11 mouse cellular contexts compared by ENCODE assay signal in the genomic region with DNA sequence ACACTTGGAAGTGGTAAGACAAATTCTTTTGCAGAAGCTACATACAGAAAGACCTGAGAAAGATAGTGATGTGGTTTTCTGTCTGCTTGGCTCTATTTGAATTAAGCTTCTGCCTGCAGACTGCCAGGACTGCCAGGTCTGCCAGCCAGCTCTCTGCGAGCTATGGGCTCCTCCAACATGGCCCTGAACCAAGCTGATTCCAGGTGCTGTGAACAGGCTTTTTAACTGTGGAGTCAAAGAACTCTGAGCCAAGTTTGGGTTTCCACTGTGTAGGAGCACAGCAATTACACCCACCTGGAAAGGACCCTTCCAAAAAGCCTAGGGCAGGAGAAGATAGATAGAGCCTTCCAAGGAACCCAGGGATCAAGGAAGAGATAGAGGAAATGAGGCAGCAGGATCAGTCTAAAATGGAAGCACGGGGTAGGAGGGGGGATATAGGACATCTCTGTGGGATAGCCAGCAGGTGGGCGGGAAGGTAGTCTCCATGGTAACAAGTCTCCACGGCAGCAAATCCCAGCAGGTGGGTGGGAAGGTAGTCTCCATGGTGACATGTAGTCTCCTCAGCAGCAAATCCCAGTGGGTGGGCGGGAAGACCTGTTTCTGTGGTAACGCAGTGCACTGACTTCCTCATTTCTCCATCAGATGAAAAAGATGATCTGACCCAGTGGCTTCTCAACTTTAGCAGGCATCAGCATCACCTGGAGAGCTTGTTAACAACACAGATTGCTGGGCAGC. TPM values are rescaled to one million over a fixed set of nuclear protein-coding genes. Genes with fewer than 3 reads are reported as not detected.
DNase-seq lines count a peak whose midpoint lies in the region; ATAC-seq and TF ChIP-seq lines count a peak whose summit lies in the region.
"Had no signal": no experiment of that assay in that cellular context is flagged by ENCODE, and none has a peak within 500 bp of the region (broad histone marks: within the 10 kb centered on the region; RNA-seq: fewer than 3 reads in every experiment).

No protein-coding gene starts in this region.

- peak; percentile 35 for DNase-seq in CH12.LX (ENCODE audit: extremely low read depth)
- DNase-seq in hindbrain, embryonic 14.5 days (ENCODE audit: low spot score): no peak
- peak; percentile 90 for DNase-seq in midbrain, embryonic 11.5 days (ENCODE audit: low spot score, missing footprints)
- DNase-seq in heart, adult 8-10 months (ENCODE audit: low spot score): no peak
- no peak for DNase-seq in adrenal gland, adult 8-10 months
- no peak for DNase-seq in heart, adult 9 months (ENCODE audit: low spot score in 2 of 2)

- TF ChIP-seq POLR2A in CH12.LX (IDR thresholded peaks at IDR 0.05; ENCODE audit: low read depth, low read length): no peak
- TF ChIP-seq POLR2A in cortical plate, adult 2 months (IDR thresholded peaks at IDR 0.05; ENCODE audit: extremely low read depth, insufficient read depth, low read length): peak; percentile 32; the same call in 1 of the 2 replicates

- H3K36me3 ChIP-seq in CH12.LX (replicated peaks in 1 of 2; ENCODE audit: control insufficient read depth in 1 of 2, insufficient read depth in 1 of 2, low read length in 1 of 2): peaks cover 3 to 26% of the 10 kb centered on the region in 2 experiments
- peaks cover 79% of the 10 kb centered on the region for H3K36me3 ChIP-seq in hindbrain, embryonic 14.5 days (replicated peaks; ENCODE audit: control insufficient read depth, insufficient read depth)
- no peaks in the 10 kb centered on the region for H3K36me3 ChIP-seq in midbrain, embryonic 11.5 days (ENCODE audit: control insufficient read depth, insufficient read depth, low read length)

- TF ChIP-seq RAD21 in CH12.LX (IDR thresholded peaks at IDR 0.05; ENCODE audit: low read depth, low read length): no peak

- H3K27ac ChIP-seq in CH12.LX (ENCODE audit: insufficient read depth, low read depth): no peak overlapping the region
- H3K27ac ChIP-seq in cortical plate, adult 2 months (ENCODE audit: insufficient read depth, low read length): 0 out of 2 replicates have a peak overlapping the region, but pooled peaks have one; percentile 8
- H3K27ac ChIP-seq in hindbrain, embryonic 14.5 days: no peak overlapping the region
- no peak overlapping the region for H3K27ac ChIP-seq in midbrain, embryonic 11.5 days (ENCODE audit: low read depth, low read length)
- H3K27ac ChIP-seq: limb, embryonic 13.5 days had no signal

- H3K79me2 ChIP-seq in CH12.LX (replicated peaks; ENCODE audit: control insufficient read depth, extremely low read depth, insufficient read depth, poor library complexity, severe bottlenecking): no peaks in the 10 kb centered on the region

- TF ChIP-seq CTCF in CH12.LX (conservative IDR thresholded peaks at IDR 0.05 in 1 of 2, IDR thresholded peaks at IDR 0.05 in 1 of 2; ENCODE audit: low read depth in 2 of 2, low read length in 2 of 2): no peak
- no peak for TF ChIP-seq CTCF in cortical plate, adult 2 months (IDR thresholded peaks at IDR 0.05; ENCODE audit: extremely low read depth, insufficient read depth, low read length)

- no peak for TF ChIP-seq EP300 in CH12.LX (IDR thresholded peaks at IDR 0.05; ENCODE audit: low read length)

- H3K27me3 ChIP-seq in CH12.LX (replicated peaks): no peaks in the 10 kb centered on the region
- no peaks in the 10 kb centered on the region for H3K27me3 ChIP-seq in hindbrain, embryonic 14.5 days (ENCODE audit: control insufficient read depth, insufficient read depth, low read length)
- no peaks in the 10 kb centered on the region; the same call in 1 of the 2 replicates for H3K27me3 ChIP-seq in midbrain, embryonic 11.5 days (ENCODE audit: control insufficient read depth, insufficient read depth, low read length)

- no peak overlapping the region for H3K9ac ChIP-seq in CH12.LX (ENCODE audit: insufficient read depth, low read depth)
- H3K9ac ChIP-seq in hindbrain, embryonic 14.5 days: no peak overlapping the region
- no peak overlapping the region for H3K9ac ChIP-seq in midbrain, embryonic 11.5 days (ENCODE audit: low read length)
- H3K9ac ChIP-seq: limb, embryonic 13.5 days had no signal

- peak; percentile 62; the same call in 1 of the 2 replicates for ATAC-seq in hindbrain, embryonic 14.5 days (ENCODE audit: low FRiP score)
- ATAC-seq in midbrain, embryonic 11.5 days (ENCODE audit: low FRiP score): peak; percentile 70
- no peak for ATAC-seq in erythroblast, adult 5-6 weeks (replicated peaks; ENCODE audit: low FRiP score, poor library complexity, severe bottlenecking)

- in situ Hi-C loops in CH12.LX (cut with MboI; ENCODE audit: low pct_ligation_motif_present, low pct_unique_long_range_greater_than_20kb, low sequenced_read_pairs): no loop called here

- H3K4me1 ChIP-seq in CH12.LX (ENCODE audit: control insufficient read depth in 1 of 2, insufficient read depth in 2 of 2): peaks cover 0 to 7% of the 10 kb centered on the region in 2 experiments; a peak in 1 of 4 replicates
- H3K4me1 ChIP-seq in cortical plate, adult 2 months (ENCODE audit: control insufficient read depth, insufficient read depth, low read length): peaks cover 10% of the 10 kb centered on the region
- H3K4me1 ChIP-seq in hindbrain, embryonic 14.5 days (replicated peaks; ENCODE audit: control insufficient read depth, insufficient read depth, low read length): no peaks in the 10 kb centered on the region; the same call in 1 of the 2 replicates
- peaks cover 5% of the 10 kb centered on the region for H3K4me1 ChIP-seq in midbrain, embryonic 11.5 days (ENCODE audit: control insufficient read depth, insufficient read depth, low read length)
- H3K4me1 ChIP-seq: limb, embryonic 13.5 days had no signal

- 29% methylated on average over 6 of the region's 6 CpGs for WGBS in hindbrain, embryonic 14.5 days
- 32% methylated on average over 6 of the region's 6 CpGs for WGBS in midbrain, embryonic 11.5 days

- H3K4me2 ChIP-seq in CH12.LX (ENCODE audit: insufficient read depth, low read depth, poor library complexity, severe bottlenecking): no peak overlapping the region
- no peak overlapping the region for H3K4me2 ChIP-seq in hindbrain, embryonic 14.5 days (replicated peaks)
- no peak overlapping the region for H3K4me2 ChIP-seq in midbrain, embryonic 11.5 days
- H3K4me2 ChIP-seq: limb, embryonic 13.5 days had no signal

- no peaks in the 10 kb centered on the region for H3K9me3 ChIP-seq in CH12.LX (replicated peaks; ENCODE audit: low read length)
- no peaks in the 10 kb centered on the region for H3K9me3 ChIP-seq in hindbrain, embryonic 14.5 days (ENCODE audit: control insufficient read depth, low read length)
- H3K9me3 ChIP-seq in midbrain, embryonic 11.5 days (ENCODE audit: control insufficient read depth, low read length): no peaks in the 10 kb centered on the region
- H3K9me3 ChIP-seq: limb, embryonic 13.5 days had no signal

- dilution Hi-C loops in CH12.LX (cut with MboI; ENCODE audit: extremely low pct_ligation_motif_present, extremely low pct_unique_long_range_greater_than_20kb, low sequenced_read_pairs): no loop called here

- H3K4me3 ChIP-seq in CH12.LX (replicated peaks in 1 of 3; ENCODE audit: low read depth in 2 of 3, low read length in 2 of 3, poor library complexity in 1 of 3): no peak overlapping the region
- H3K4me3 ChIP-seq in cortical plate, adult 2 months (ENCODE audit: insufficient read depth, low read length): no peak overlapping the region
- no peak overlapping the region for H3K4me3 ChIP-seq in hindbrain, embryonic 14.5 days (replicated peaks; ENCODE audit: low read length)
- H3K4me3 ChIP-seq in midbrain, embryonic 11.5 days (ENCODE audit: low read depth, low read length): no peak overlapping the region
- H3K4me3 ChIP-seq: erythroblast, embryonic 14.5 days; limb, embryonic 13.5 days had no signal

RNA-seq across cellular contexts. Expression of a gene that starts 14.8 kb away (rescaled TPM):
- total RNA-seq in CH12.LX (2012; rRNA removed): 0.04 TPM in 1 of 2 replicates, not detected in the other
- 0.12 and 0.26 TPM in 2 replicates for total RNA-seq in CH12.LX (2014; rRNA removed)
- 0.76 and 1.6 TPM in 2 replicates for polyA plus RNA-seq in CH12.LX (2012; ENCODE audit: insufficient read length, low read depth)
- polyA plus RNA-seq in cortical plate, adult 2 months (2012; rRNA removed): 49.1 and 51.5 TPM in 2 replicates
- 95.9 and 116 TPM in 2 replicates for polyA plus RNA-seq in hindbrain, embryonic 14.5 days (2014; fragmentation: Nextera tagmentation; extraction: Ambion mirVana)
- polyA plus RNA-seq in midbrain, embryonic 11.5 days (2014; fragmentation: Nextera tagmentation; extraction: Ambion mirVana): 21.7 and 24.2 TPM in 2 replicates
- total RNA-seq in heart, adult 8-10 months (2022): 1 to 10 TPM in 1 of 4 experiments, under 1 TPM in 3; 0.34 to 1.2 (median 0.78) TPM
- 0.84 and 0.96 TPM in 2 replicates for total RNA-seq in erythroblast, adult 5-6 weeks (2015; ENCODE audit: low replicate concordance)
- 0.77 and 2.6 TPM in 2 replicates for total RNA-seq in erythroblast, adult 5-6 weeks (2017; ENCODE audit: low replicate concordance)
- total RNA-seq in adrenal gland, adult 8-10 months (2022): 10 to 100 TPM; 23.5 to 27.3 (median 25.8) TPM
- total RNA-seq: neutrophil, adult 5-6 weeks had no signal
- polyA plus RNA-seq: erythroblast, embryonic 14.5 days had no signal

RNA-seq across cellular contexts. Expression of a gene that starts 40.0 kb away (rescaled TPM):
- total RNA-seq in CH12.LX (2012; rRNA removed): 35.7 and 40.3 TPM in 2 replicates
- 15.5 and 15.7 TPM in 2 replicates for total RNA-seq in CH12.LX (2014; rRNA removed)
- polyA plus RNA-seq in CH12.LX (2012; ENCODE audit: insufficient read length, low read depth): 45.1 and 66.4 TPM in 2 replicates
- 31.6 and 33.1 TPM in 2 replicates for polyA plus RNA-seq in cortical plate, adult 2 months (2012; rRNA removed)
- polyA plus RNA-seq in hindbrain, embryonic 14.5 days (2014; fragmentation: Nextera tagmentation; extraction: Ambion mirVana): 28.0 and 33.9 TPM in 2 replicates
- 37.9 and 39.5 TPM in 2 replicates for polyA plus RNA-seq in midbrain, embryonic 11.5 days (2014; fragmentation: Nextera tagmentation; extraction: Ambion mirVana)
- 10 to 100 TPM; 15.7 to 20.3 (median 19.5) TPM for total RNA-seq in heart, adult 8-10 months (2022)
- 250 and 275 TPM in 2 replicates for total RNA-seq in erythroblast, adult 5-6 weeks (2015; ENCODE audit: low replicate concordance)
- total RNA-seq in erythroblast, adult 5-6 weeks (2017; ENCODE audit: low replicate concordance): 140 and 157 TPM in 2 replicates
- 10 to 100 TPM; 28.9 to 61.1 (median 42.5) TPM for total RNA-seq in adrenal gland, adult 8-10 months (2022)

RNA-seq across cellular contexts. Expression of a gene that starts 45.0 kb away (rescaled TPM):
- total RNA-seq in CH12.LX (2012; rRNA removed): not detected in 2 replicates
- not detected in 2 replicates for total RNA-seq in CH12.LX (2014; rRNA removed)
- 0.30 TPM in 1 of 2 replicates, not detected in the other for polyA plus RNA-seq in CH12.LX (2012; ENCODE audit: insufficient read length, low read depth)
- polyA plus RNA-seq in cortical plate, adult 2 months (2012; rRNA removed): not detected in 2 replicates
- polyA plus RNA-seq in hindbrain, embryonic 14.5 days (2014; fragmentation: Nextera tagmentation; extraction: Ambion mirVana): not detected in 2 replicates
- not detected in 2 replicates for polyA plus RNA-seq in midbrain, embryonic 11.5 days (2014; fragmentation: Nextera tagmentation; extraction: Ambion mirVana)
- total RNA-seq in heart, adult 8-10 months (2022): not detected
- total RNA-seq in erythroblast, adult 5-6 weeks (2015; ENCODE audit: low replicate concordance): not detected in 2 replicates
- total RNA-seq in erythroblast, adult 5-6 weeks (2017; ENCODE audit: low replicate concordance): not detected in 2 replicates
- total RNA-seq in adrenal gland, adult 8-10 months (2022): 1 to 10 TPM in 1 of 4 experiments, not detected in 3; 1.2 TPM
- total RNA-seq: neutrophil, adult 5-6 weeks had no signal
- polyA plus RNA-seq: erythroblast, embryonic 14.5 days; limb, embryonic 13.5 days had no signal

RNA-seq across cellular contexts. Expression of a gene that starts 45.7 kb away (rescaled TPM):
- 64.1 and 82.6 TPM in 2 replicates for total RNA-seq in CH12.LX (2012; rRNA removed)
- total RNA-seq in CH12.LX (2014; rRNA removed): 80.3 and 88.0 TPM in 2 replicates
- 261 and 294 TPM in 2 replicates for polyA plus RNA-seq in CH12.LX (2012; ENCODE audit: insufficient read length, low read depth)
- polyA plus RNA-seq in cortical plate, adult 2 months (2012; rRNA removed): 2.4 TPM in 2 replicates
- polyA plus RNA-seq in hindbrain, embryonic 14.5 days (2014; fragmentation: Nextera tagmentation; extraction: Ambion mirVana): 4.9 and 7.6 TPM in 2 replicates
- polyA plus RNA-seq in midbrain, embryonic 11.5 days (2014; fragmentation: Nextera tagmentation; extraction: Ambion mirVana): 4.1 and 4.3 TPM in 2 replicates
- total RNA-seq in heart, adult 8-10 months (2022): 10 to 100 TPM in 2 of 4 experiments, 1 to 10 TPM in 2; 7.0 to 10.2 (median 9.4) TPM
- 11.5 and 17.3 TPM in 2 replicates for total RNA-seq in erythroblast, adult 5-6 weeks (2015; ENCODE audit: low replicate concordance)
- 15.1 and 37.6 TPM in 2 replicates for total RNA-seq in erythroblast, adult 5-6 weeks (2017; ENCODE audit: low replicate concordance)
- total RNA-seq in adrenal gland, adult 8-10 months (2022): 1 to 10 TPM; 4.7 to 6.7 (median 6.5) TPM

RNA-seq across cellular contexts. Expression of a gene that starts 50.0 kb away (rescaled TPM):
- total RNA-seq in CH12.LX (2012; rRNA removed): 0.25 and 0.64 TPM in 2 replicates
- total RNA-seq in CH12.LX (2014; rRNA removed): 1.2 and 1.3 TPM in 2 replicates
- 6.0 and 6.5 TPM in 2 replicates for polyA plus RNA-seq in CH12.LX (2012; ENCODE audit: insufficient read length, low read depth)
- not detected in 2 replicates for polyA plus RNA-seq in cortical plate, adult 2 months (2012; rRNA removed)
- not detected in 2 replicates for polyA plus RNA-seq in hindbrain, embryonic 14.5 days (2014; fragmentation: Nextera tagmentation; extraction: Ambion mirVana)
- polyA plus RNA-seq in midbrain, embryonic 11.5 days (2014; fragmentation: Nextera tagmentation; extraction: Ambion mirVana): not detected in 2 replicates
- not detected for total RNA-seq in heart, adult 8-10 months (2022)
- not detected in 2 replicates for total RNA-seq in erythroblast, adult 5-6 weeks (2015; ENCODE audit: low replicate concordance)
- total RNA-seq in erythroblast, adult 5-6 weeks (2017; ENCODE audit: low replicate concordance): not detected in 2 replicates
- not detected for total RNA-seq in adrenal gland, adult 8-10 months (2022)
- polyA plus RNA-seq: erythroblast, embryonic 14.5 days; limb, embryonic 13.5 days had no signal

Comparison
In these comparisons a context has a peak if more than half of its experiments do, and no peak if none do; other contexts are left out.
1. DNase-seq: peak in CH12.LX (single experiment) and midbrain, embryonic 11.5 days (single experiment); none in hindbrain, embryonic 14.5 days (single experiment), heart, adult 8-10 months (single experiment), adrenal gland, adult 8-10 months (single experiment) and heart, adult 9 months (0 of 2).
2. RNA of a gene that starts 14.8 kb away (total RNA-seq): 23.5 to 27.3 TPM in adrenal gland, adult 8-10 months; 0.77 to 2.6 TPM in erythroblast, adult 5-6 weeks, 0.34 to 1.2 TPM in heart, adult 8-10 months and 0.04 to 0.26 TPM in CH12.LX; every median in the first group is over 4 times any median in the second.